Mouse (Mus musculus): ENCODE measurements at regions not wholly inside any gene's neighbourhood (a gene's known extent, or its start where the extent isn't known, plus 50 kb on each side); places are given as distances from the start of the nearest gene placed in this dataset.

DNA sequence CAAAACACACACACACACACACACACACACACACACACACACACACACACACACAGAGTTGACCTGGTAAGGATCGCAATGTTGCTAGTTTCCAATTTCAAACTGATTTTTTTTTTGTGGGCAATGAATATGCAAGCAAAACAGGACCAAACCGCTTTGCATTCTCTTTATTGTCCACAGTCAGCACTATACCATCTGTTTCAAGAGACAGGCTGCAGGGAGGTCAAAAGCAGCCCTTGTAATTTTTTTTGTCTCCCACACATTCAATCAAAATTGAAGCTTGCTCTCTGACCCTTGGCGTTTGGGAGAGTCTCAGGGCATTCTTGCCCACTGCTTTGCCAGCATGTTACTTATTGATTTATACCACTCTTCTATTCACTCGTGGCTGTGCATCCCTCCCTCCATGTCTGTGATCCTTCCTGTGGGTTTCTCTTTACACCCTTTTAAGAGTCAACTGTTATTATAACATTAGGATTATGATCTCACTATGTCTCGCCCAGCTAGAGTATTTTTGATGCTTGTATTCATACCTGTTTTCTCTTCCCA, 110.1 kb downstream of the S1pr1 start:
- WGBS: 86% methylated on average over 5 of the region's 5 CpGs
- no peak for TF ChIP-seq CTCF (IDR thresholded peaks at IDR 0.05; ENCODE audit: insufficient read depth, low read depth, low read length)
- no peak for TF ChIP-seq POLR2A (IDR thresholded peaks at IDR 0.05; ENCODE audit: insufficient read depth, low read depth, low read length)
- H3K4me3 ChIP-seq (ENCODE audit: insufficient read depth, low read depth, low read length): no peak overlapping the region
- H3K4me1 ChIP-seq (ENCODE audit: control insufficient read depth, insufficient read depth, low read length): no peaks in the 10 kb centered on the region
- no peak overlapping the region for H3K27ac ChIP-seq (ENCODE audit: insufficient read depth, low read depth, low read length)

DNA sequence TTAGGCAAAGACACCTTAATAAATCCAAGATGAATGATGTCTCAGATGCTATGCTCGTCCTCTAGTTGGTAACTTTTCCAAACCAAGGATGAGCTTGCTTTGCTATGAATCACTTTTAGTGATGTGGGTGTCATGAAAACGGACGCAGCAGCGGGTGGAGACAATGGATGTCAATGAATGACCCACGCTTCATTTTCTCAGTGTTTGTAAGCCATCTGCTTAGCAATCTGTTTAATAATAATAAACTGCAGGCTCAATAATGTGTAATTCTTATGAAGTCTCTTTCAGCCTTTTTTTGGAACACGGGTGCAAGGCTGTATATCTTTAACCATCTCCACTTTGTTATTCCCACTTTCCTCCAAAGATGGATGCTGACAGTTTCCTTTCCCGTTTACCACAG, 110.6 kb downstream of the S1pr1 start:
- 87% methylated on average over 7 of the region's 7 CpGs for WGBS
- Histone ChIP-seq H3K27ac (ENCODE audit: insufficient read depth, low read depth, low read length) (no peak overlapping the region), H3K4me1 (ENCODE audit: control insufficient read depth, insufficient read depth, low read length) (no peaks in the 10 kb centered on the region)

DNA sequence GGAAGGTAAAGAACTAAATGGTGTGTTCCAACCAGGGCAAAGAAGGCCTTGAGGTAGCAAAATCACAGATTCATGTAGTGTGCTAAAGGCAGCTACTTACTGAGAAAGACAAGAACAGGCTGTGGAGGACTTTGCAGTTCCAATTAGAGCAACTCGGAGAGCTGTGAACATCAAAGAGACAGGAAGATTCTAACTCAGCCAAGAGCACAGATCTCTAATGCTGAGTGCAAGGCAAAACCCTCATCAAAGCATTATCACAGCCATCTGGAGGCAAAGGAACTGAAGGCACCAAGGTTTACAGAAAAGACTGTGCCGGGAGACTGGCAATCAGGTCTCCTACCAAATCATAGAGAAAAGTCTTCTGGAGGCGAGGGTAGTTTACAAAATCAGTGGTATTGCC, 111.1 kb downstream of the S1pr1 start:
- TF ChIP-seq POLR2A (IDR thresholded peaks at IDR 0.05; ENCODE audit: insufficient read depth, low read depth, low read length) (no peak), CTCF (IDR thresholded peaks at IDR 0.05; ENCODE audit: insufficient read depth, low read depth, low read length) (no peak)
- H3K4me3 ChIP-seq (ENCODE audit: insufficient read depth, low read depth, low read length): no peak overlapping the region
- 74% methylated on average over 3 of the region's 3 CpGs for WGBS
- H3K4me1 ChIP-seq (ENCODE audit: control insufficient read depth, insufficient read depth, low read length): no peaks in the 10 kb centered on the region
- no peak overlapping the region for H3K27ac ChIP-seq (ENCODE audit: insufficient read depth, low read depth, low read length)

More for the DNA sequence above, 110.6 kb downstream of the S1pr1 start:
- TF ChIP-seq POLR2A (IDR thresholded peaks at IDR 0.05; ENCODE audit: insufficient read depth, low read depth, low read length): no peak
- no peak for TF ChIP-seq CTCF (IDR thresholded peaks at IDR 0.05; ENCODE audit: insufficient read depth, low read depth, low read length)
- H3K4me3 ChIP-seq (ENCODE audit: insufficient read depth, low read depth, low read length): no peak overlapping the region

DNA sequence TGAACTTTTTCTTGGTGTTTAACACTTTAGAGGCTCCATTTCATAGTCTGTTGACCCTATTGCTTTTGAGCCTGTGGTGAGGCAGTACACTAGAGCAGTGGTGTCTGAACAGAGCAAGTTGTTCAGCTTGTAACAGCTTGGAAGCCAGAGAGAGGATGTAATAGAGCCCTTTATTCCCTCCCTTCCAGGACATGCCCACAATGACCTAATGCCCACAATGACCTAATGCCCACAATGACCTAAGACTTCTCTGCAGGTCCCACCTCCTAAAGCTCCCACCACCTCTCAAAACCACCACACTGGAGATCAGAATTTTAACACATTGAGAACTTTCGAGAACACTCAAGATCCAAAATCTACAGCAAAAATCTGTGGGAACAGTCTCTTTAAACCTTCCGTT, 115.6 kb downstream of the S1pr1 start:
- no peaks in the 10 kb centered on the region for H3K4me1 ChIP-seq (ENCODE audit: control insufficient read depth, insufficient read depth, low read length)
- no peak for TF ChIP-seq POLR2A (IDR thresholded peaks at IDR 0.05; ENCODE audit: insufficient read depth, low read depth, low read length)
- TF ChIP-seq CTCF (IDR thresholded peaks at IDR 0.05; ENCODE audit: insufficient read depth, low read depth, low read length): no peak
- no peak overlapping the region for H3K27ac ChIP-seq (ENCODE audit: insufficient read depth, low read depth, low read length)
- 91% methylated on average over 2 of the region's 2 CpGs for WGBS
- no peak overlapping the region for H3K4me3 ChIP-seq (ENCODE audit: insufficient read depth, low read depth, low read length)

DNA sequence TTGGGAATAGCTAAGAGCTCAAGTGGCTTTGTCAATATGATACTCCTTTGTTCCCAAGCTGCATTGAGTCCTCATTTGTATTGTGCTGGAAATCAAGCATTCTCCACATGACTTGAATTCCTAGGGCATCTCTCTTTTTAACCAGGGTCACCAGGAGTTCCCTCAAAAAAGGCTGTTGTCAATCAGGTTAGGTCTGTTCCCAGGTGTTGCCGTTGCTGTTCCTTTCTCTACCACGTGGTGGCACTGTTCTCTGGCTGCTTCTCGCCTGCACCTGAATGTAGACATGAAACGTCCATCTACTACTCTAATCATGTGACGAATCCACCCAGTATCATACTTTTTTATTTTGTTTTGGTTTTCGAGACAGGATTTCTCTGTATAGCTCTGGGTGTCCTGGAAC, 118.3 kb downstream of the S1pr1 start:
- H3K4me3 ChIP-seq (ENCODE audit: insufficient read depth, low read depth, low read length): no peak overlapping the region
- TF ChIP-seq POLR2A (IDR thresholded peaks at IDR 0.05; ENCODE audit: insufficient read depth, low read depth, low read length): no peak
- no peak for TF ChIP-seq CTCF (IDR thresholded peaks at IDR 0.05; ENCODE audit: insufficient read depth, low read depth, low read length)
- H3K4me1 ChIP-seq (ENCODE audit: control insufficient read depth, insufficient read depth, low read length): no peaks in the 10 kb centered on the region
- H3K27ac ChIP-seq (ENCODE audit: insufficient read depth, low read depth, low read length): no peak overlapping the region
- 44% methylated on average over 6 of the region's 6 CpGs for WGBS

DNA sequence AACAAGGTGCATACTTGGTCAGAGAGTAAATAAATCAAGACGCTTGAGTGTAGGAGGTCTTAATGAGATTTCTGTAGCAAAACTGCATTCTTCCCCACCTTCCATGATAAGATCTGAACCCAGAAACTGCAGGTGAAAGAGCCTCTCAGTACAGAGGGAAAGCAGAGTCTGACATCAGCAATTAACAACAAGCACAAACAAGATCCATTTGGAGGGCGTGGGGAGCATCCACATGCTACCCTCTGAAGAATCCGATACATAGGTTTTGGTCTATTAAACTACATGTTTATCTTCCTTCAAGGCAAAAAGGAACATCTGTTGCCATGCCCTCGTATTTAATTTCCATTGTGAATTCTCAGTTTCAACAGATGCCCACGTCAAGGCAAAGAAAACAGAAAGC, 124.2 kb downstream of the S1pr1 start:
- WGBS: 81% methylated on average over 5 of the region's 5 CpGs
- H3K4me1 ChIP-seq (ENCODE audit: control insufficient read depth, insufficient read depth, low read length): no peaks in the 10 kb centered on the region
- no peak overlapping the region for H3K27ac ChIP-seq (ENCODE audit: insufficient read depth, low read depth, low read length)
- H3K4me3 ChIP-seq (ENCODE audit: insufficient read depth, low read depth, low read length): no peak overlapping the region
- no peak for TF ChIP-seq CTCF (IDR thresholded peaks at IDR 0.05; ENCODE audit: insufficient read depth, low read depth, low read length)
- no peak for TF ChIP-seq POLR2A (IDR thresholded peaks at IDR 0.05; ENCODE audit: insufficient read depth, low read depth, low read length)

DNA sequence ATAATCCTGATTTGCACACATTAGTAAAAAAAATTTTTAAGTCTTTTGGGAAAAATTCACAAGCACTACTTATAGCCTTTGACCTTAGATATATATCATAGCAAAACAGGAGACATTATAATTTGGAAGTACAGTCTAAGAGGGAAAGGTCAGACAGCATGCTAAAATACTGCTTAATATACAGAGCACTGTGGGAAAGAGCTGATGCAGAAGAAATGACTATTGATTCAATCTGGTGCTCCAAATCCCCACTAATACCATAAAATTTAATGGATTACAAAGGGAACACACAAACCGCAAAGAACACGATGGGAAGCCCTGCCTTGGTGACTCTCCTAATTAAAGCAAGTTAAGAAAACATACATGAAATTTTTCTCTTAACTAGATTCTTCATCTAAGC, 126.3 kb downstream of the S1pr1 start:
- H3K4me3 ChIP-seq (ENCODE audit: insufficient read depth, low read depth, low read length): no peak overlapping the region
- no peaks in the 10 kb centered on the region for H3K4me1 ChIP-seq (ENCODE audit: control insufficient read depth, insufficient read depth, low read length)
- TF ChIP-seq CTCF (IDR thresholded peaks at IDR 0.05; ENCODE audit: insufficient read depth, low read depth, low read length) (no peak), POLR2A (IDR thresholded peaks at IDR 0.05; ENCODE audit: insufficient read depth, low read depth, low read length) (no peak)
- H3K27ac ChIP-seq (ENCODE audit: insufficient read depth, low read depth, low read length): no peak overlapping the region
- WGBS: 80% methylated on average over 2 of the region's 2 CpGs

DNA sequence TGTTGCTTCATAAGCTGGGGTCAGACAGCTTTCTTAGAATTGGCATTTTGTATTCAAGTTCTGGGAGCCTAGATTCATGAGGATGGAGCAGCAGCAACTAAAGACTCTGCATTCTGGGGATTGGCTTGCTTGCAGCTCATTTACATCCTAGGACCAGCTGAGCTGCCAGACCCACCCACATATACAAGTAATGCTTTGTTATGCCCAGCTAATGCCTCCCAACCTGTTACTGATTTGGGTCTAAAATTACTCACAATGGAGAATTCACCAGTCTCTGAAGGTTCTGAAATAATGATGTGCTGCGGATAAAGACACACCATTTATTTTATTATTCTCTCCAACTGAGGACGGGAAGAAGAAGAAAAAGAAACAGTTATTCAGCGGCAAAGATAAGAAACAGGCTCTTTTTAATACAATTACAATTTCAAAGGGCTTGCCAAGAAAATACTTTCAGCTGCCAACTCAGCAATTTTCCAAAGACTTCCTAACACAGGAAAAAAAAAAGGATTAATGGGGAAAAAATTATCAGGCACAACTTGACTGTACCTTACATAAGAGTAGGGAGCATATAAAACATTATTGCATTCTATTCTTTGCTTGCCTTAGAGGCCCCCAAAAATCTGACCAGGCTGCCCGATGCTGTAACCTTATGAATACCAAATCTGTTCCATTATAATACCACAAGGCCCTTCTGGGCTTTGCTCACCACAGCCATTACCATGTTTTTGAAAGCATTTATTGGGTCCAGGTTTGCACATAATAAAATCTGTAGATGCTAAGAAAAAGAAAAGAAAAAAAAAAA, 134.5 kb downstream of the S1pr1 start:
- Histone ChIP-seq H3K4me1 (ENCODE audit: control insufficient read depth, insufficient read depth, low read length) (no peaks in the 10 kb centered on the region), H3K27ac (ENCODE audit: insufficient read depth, low read depth, low read length) (no peak overlapping the region), H3K4me3 (ENCODE audit: insufficient read depth, low read depth, low read length) (no peak overlapping the region)
- 28% methylated on average over 4 of the region's 4 CpGs for WGBS
- TF ChIP-seq POLR2A (IDR thresholded peaks at IDR 0.05; ENCODE audit: insufficient read depth, low read depth, low read length): no peak
- no peak for TF ChIP-seq CTCF (IDR thresholded peaks at IDR 0.05; ENCODE audit: insufficient read depth, low read depth, low read length)

DNA sequence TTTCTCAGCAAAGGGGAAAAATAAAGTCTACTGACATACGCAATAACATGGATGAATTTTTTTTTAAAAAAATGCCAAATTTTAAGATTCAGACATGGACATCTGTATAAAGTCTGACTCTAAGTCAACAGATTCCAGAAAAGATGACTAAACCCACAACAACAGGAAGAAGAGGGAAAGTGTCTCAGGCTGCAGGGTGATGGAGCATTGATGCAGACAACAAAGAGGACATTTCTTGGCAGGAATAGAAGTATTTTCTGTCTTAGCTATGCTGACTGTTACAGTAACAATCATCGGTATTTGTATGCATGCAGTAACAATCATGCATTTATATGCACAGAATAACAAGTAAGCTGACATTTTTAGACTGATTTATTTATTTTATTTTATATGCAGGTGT, 139.5 kb downstream of the S1pr1 start:
- no peak overlapping the region for H3K27ac ChIP-seq (ENCODE audit: insufficient read depth, low read depth, low read length)
- 84% methylated on average over 2 of the region's 2 CpGs for WGBS
- TF ChIP-seq CTCF (IDR thresholded peaks at IDR 0.05; ENCODE audit: insufficient read depth, low read depth, low read length) (no peak), POLR2A (IDR thresholded peaks at IDR 0.05; ENCODE audit: insufficient read depth, low read depth, low read length) (no peak)
- no peaks in the 10 kb centered on the region for H3K4me1 ChIP-seq (ENCODE audit: control insufficient read depth, insufficient read depth, low read length)
- no peak overlapping the region for H3K4me3 ChIP-seq (ENCODE audit: insufficient read depth, low read depth, low read length)

Data from olfactory bulb, adult 2 months (tissue).